Mouse (Mus musculus): ENCODE data around the gene Nat8f6. TPM values are rescaled to one million over a fixed set of nuclear protein-coding genes. Genes with fewer than 3 reads are reported as not detected.
"Not testable (repeated sequence)": the region's sequence is repeated elsewhere in the genome, so short reads cannot be mapped to it uniquely, and the experiment has no call there.

Nat8f6 gene
- polyA plus RNA-seq, 1 experiment from 2014 or later, result not detected

- H3K4me1 ChIP-seq (ENCODE audit: control insufficient read depth, insufficient read depth, low read length), result no peaks in the 10 kb centered on the region
- ATAC-seq (ENCODE audit: low FRiP score) (no peak), DNase-seq (ENCODE audit: low spot score, missing footprints) (no peak)
- no peaks in the 10 kb centered on the region for H3K9me3 ChIP-seq (ENCODE audit: control insufficient read depth, low read length)
- H3K4me3 ChIP-seq (ENCODE audit: low read depth, low read length), result no peak overlapping the region
- no peaks in the 10 kb centered on the region for H3K36me3 ChIP-seq (ENCODE audit: control insufficient read depth, insufficient read depth, low read length)
- H3K4me2 ChIP-seq, result no peak overlapping the region
- no peak overlapping the region for H3K9ac ChIP-seq (ENCODE audit: low read length)
- no peaks in the 10 kb centered on the region for H3K27me3 ChIP-seq (ENCODE audit: control insufficient read depth, insufficient read depth, low read length)
- no peak overlapping the region for H3K27ac ChIP-seq (ENCODE audit: low read depth, low read length)
- 86% methylated on average over 3 of the region's 3 CpGs for WGBS
These were observed 40.5 kb upstream of the Nat8f6 start for GRCm38 (mm10) chr6:85861247-85861646.

GRCm38 (mm10) chr6:85856194-85856678, 35.5 kb upstream of the Nat8f6 start:
- Histone ChIP-seq H3K4me3 (ENCODE audit: low read depth, low read length) (no peak overlapping the region), H3K9me3 (ENCODE audit: control insufficient read depth, low read length) (no peaks in the 10 kb centered on the region), H3K9ac (ENCODE audit: low read length) (no peak overlapping the region), H3K27ac (ENCODE audit: low read depth, low read length) (no peak overlapping the region), H3K4me1 (ENCODE audit: control insufficient read depth, insufficient read depth, low read length) (no peaks in the 10 kb centered on the region), H3K27me3 (ENCODE audit: control insufficient read depth, insufficient read depth, low read length) (no peaks in the 10 kb centered on the region), H3K36me3 (ENCODE audit: control insufficient read depth, insufficient read depth, low read length) (no peaks in the 10 kb centered on the region), H3K4me2 (no peak overlapping the region)
- WGBS, result 89% methylated on average over 1 of the region's 1 CpGs
- ATAC-seq (ENCODE audit: low FRiP score) (no peak), DNase-seq (ENCODE audit: low spot score, missing footprints) (no peak)

DNA sequence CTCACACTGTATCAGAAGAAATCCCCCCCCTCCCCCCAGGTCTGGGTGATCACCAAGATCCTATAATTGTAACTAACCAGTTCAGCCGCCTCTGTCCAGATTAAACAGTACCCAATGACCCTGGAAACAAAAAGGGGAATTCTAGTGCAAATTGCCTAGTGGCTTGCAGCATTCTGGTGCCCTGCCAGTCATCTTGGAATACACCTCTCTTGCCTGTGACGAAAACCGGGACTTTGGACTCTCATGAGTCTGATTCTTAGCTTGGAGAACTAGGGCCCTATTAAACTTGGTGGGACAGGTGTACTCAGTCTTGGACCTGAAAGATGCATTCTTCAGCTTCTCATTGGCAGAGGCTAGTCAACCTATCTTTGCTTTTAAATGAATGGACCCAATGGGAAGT, 32.7 kb upstream of the Nat8f6 start:
- Histone ChIP-seq H3K9ac (ENCODE audit: low read length) (no peak overlapping the region), H3K4me3 (ENCODE audit: low read depth, low read length) (no peak overlapping the region), H3K27me3 (ENCODE audit: control insufficient read depth, insufficient read depth, low read length) (no peaks in the 10 kb centered on the region), H3K27ac (ENCODE audit: low read depth, low read length) (no peak overlapping the region), H3K4me1 (ENCODE audit: control insufficient read depth, insufficient read depth, low read length) (no peaks in the 10 kb centered on the region), H3K4me2 (no peak overlapping the region), H3K36me3 (ENCODE audit: control insufficient read depth, insufficient read depth, low read length) (no peaks in the 10 kb centered on the region), H3K9me3 (ENCODE audit: control insufficient read depth, low read length) (no peaks in the 10 kb centered on the region)
- ATAC-seq (ENCODE audit: low FRiP score) (no peak), DNase-seq (ENCODE audit: low spot score, missing footprints) (no peak)
- 80% methylated on average over 3 of the region's 3 CpGs for WGBS

DNA sequence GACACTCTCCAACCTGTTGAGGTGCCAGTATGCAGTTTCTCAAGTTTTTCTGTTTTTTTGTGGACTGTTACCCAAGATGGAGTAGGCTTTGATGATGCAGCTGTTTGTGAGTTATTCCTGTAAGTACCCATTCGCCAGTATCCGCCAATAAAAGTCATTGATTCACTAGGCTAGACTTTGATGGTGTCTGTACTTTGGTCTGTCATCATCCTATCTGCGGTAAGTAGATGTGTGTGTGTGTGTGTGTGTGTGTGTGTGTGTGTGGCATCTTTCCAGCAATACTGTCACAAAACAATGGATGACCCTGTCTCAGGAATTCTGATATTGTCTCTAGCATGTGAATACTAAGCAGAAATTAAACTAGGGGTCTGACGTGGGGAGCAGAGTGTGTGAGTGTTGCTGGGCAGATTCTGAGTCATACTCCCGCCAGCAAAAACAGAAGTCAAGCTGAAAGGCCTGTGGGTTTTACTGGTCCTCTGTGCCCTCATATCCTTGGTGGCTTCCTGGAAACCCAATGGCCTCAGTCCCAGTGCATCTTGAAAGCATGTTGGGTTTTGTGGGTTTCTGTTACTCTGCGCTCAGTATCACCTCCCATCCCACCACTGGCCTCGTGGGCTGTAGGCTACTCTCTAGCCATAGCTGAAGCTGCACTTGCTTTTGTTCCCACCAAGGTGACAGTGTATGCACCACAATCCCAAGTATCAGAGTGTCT, 30.5 kb upstream of the Nat8f6 start:
- Histone ChIP-seq H3K4me1 (ENCODE audit: control insufficient read depth, insufficient read depth, low read length) (no peaks in the 10 kb centered on the region), H3K27ac (ENCODE audit: low read depth, low read length) (no peak overlapping the region), H3K36me3 (ENCODE audit: control insufficient read depth, insufficient read depth, low read length) (no peaks in the 10 kb centered on the region), H3K4me3 (ENCODE audit: low read depth, low read length) (no peak overlapping the region), H3K9me3 (ENCODE audit: control insufficient read depth, low read length) (no peaks in the 10 kb centered on the region), H3K9ac (ENCODE audit: low read length) (no peak overlapping the region), H3K27me3 (ENCODE audit: control insufficient read depth, insufficient read depth, low read length) (no peaks in the 10 kb centered on the region), H3K4me2 (no peak overlapping the region)
- ATAC-seq (ENCODE audit: low FRiP score) (no peak), DNase-seq (ENCODE audit: low spot score, missing footprints) (no peak)
- 93% methylated on average over 7 of the region's 7 CpGs for whole genome bisulfite sequencing

- H3K9ac ChIP-seq (ENCODE audit: low read length), result no peak overlapping the region
- H3K4me3 ChIP-seq (ENCODE audit: low read depth, low read length), result no peak overlapping the region
- WGBS, result 33% methylated on average over 2 of the region's 2 CpGs
- no peak overlapping the region for H3K27ac ChIP-seq (ENCODE audit: low read depth, low read length)
- H3K36me3 ChIP-seq (ENCODE audit: control insufficient read depth, insufficient read depth, low read length), result no peaks in the 10 kb centered on the region
- DNase-seq (ENCODE audit: low spot score, missing footprints) (no peak), ATAC-seq (ENCODE audit: low FRiP score) (no peak)
- no peaks in the 10 kb centered on the region for H3K27me3 ChIP-seq (ENCODE audit: control insufficient read depth, insufficient read depth, low read length)
- no peak overlapping the region for H3K4me2 ChIP-seq
- H3K4me1 ChIP-seq (ENCODE audit: control insufficient read depth, insufficient read depth, low read length), result no peaks in the 10 kb centered on the region
- no peaks in the 10 kb centered on the region for H3K9me3 ChIP-seq (ENCODE audit: control insufficient read depth, low read length)
These were observed 28.5 kb upstream of the Nat8f6 start for GRCm38 (mm10) chr6:85849240-85849639.

DNA sequence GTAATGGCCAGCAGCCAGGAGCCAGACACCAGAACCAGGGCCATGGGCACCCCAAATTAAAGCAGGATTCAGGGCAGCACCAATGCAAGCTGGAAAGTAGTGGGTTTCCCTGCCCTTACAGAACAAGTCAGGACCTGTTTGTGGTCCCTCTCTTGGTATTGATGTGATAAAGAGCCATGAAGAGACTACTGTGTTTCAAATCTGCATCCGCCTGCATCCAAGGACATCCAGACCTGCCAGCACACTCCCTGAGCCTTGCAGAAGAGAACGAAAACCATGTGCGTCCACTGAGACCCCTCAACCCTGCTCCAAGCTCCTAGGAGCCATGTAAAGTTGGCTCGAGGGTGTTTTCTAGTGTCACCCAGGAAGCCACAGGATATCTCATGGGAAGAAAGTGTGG, 27.4 kb upstream of the Nat8f6 start:
- Histone ChIP-seq H3K4me3 (ENCODE audit: low read depth, low read length) (no peak overlapping the region), H3K36me3 (ENCODE audit: control insufficient read depth, insufficient read depth, low read length) (no peaks in the 10 kb centered on the region), H3K4me2 (no peak overlapping the region), H3K9ac (ENCODE audit: low read length) (no peak overlapping the region), H3K4me1 (ENCODE audit: control insufficient read depth, insufficient read depth, low read length) (no peaks in the 10 kb centered on the region), H3K9me3 (ENCODE audit: control insufficient read depth, low read length) (no peaks in the 10 kb centered on the region), H3K27me3 (ENCODE audit: control insufficient read depth, insufficient read depth, low read length) (no peaks in the 10 kb centered on the region), H3K27ac (ENCODE audit: low read depth, low read length) (no peak overlapping the region)
- no peak for ATAC-seq (ENCODE audit: low FRiP score)
- WGBS, result 84% methylated on average over 4 of the region's 4 CpGs
- no peak for DNase-seq (ENCODE audit: low spot score, missing footprints)

GRCm38 (mm10) chr6:85846921-85847320, 26.2 kb upstream of the Nat8f6 start:
- Histone ChIP-seq H3K9ac (ENCODE audit: low read length) (no peak overlapping the region), H3K4me1 (ENCODE audit: control insufficient read depth, insufficient read depth, low read length) (no peaks in the 10 kb centered on the region), H3K4me3 (ENCODE audit: low read depth, low read length) (no peak overlapping the region), H3K27ac (ENCODE audit: low read depth, low read length) (no peak overlapping the region), H3K4me2 (no peak overlapping the region), H3K36me3 (ENCODE audit: control insufficient read depth, insufficient read depth, low read length) (no peaks in the 10 kb centered on the region), H3K9me3 (ENCODE audit: control insufficient read depth, low read length) (no peaks in the 10 kb centered on the region), H3K27me3 (ENCODE audit: control insufficient read depth, insufficient read depth, low read length) (no peaks in the 10 kb centered on the region)
- no peak for DNase-seq (ENCODE audit: low spot score, missing footprints)
- 65% methylated on average over 1 of the region's 1 CpGs for WGBS
- ATAC-seq (ENCODE audit: low FRiP score), result no peak

- not testable (repeated sequence) for H3K27ac ChIP-seq (ENCODE audit: low read depth, low read length); H3K36me3 ChIP-seq (ENCODE audit: control insufficient read depth, insufficient read depth, low read length); H3K4me2 ChIP-seq; H3K9me3 ChIP-seq (ENCODE audit: control insufficient read depth, low read length); ATAC-seq (ENCODE audit: low FRiP score); H3K9ac ChIP-seq (ENCODE audit: low read length); H3K4me1 ChIP-seq (ENCODE audit: control insufficient read depth, insufficient read depth, low read length); H3K27me3 ChIP-seq (ENCODE audit: control insufficient read depth, insufficient read depth, low read length); DNase-seq (ENCODE audit: low spot score, missing footprints); H3K4me3 ChIP-seq (ENCODE audit: low read depth, low read length)
- 62% methylated on average over 25 of the region's 25 CpGs for WGBS
These were observed 23.1 kb upstream of the Nat8f6 start for GRCm38 (mm10) chr6:85843677-85844458.

DNA sequence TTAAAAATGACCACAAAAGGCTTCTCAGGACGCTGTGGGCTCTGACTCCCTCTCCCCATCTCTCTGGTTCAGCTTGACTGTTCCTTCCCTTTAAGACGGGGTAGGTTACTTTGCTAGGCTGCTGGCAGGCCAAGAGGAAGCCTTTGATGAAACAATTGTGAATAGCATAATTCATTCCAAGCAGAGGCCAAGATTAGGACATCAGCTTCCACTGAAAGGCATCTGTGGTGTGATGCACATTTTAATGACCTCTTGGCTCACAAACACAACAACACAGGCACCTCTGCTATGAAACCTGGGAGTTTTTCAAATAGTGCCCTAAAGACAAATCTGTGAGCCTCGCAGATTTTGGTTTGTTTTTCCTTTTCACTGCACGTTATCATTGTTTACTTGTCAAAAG, 19.2 kb upstream of the Nat8f6 start:
- DNase-seq (ENCODE audit: low spot score, missing footprints) (no peak), ATAC-seq (ENCODE audit: low FRiP score) (no peak)
- Histone ChIP-seq H3K27me3 (ENCODE audit: control insufficient read depth, insufficient read depth, low read length) (no peaks in the 10 kb centered on the region), H3K4me1 (ENCODE audit: control insufficient read depth, insufficient read depth, low read length) (no peaks in the 10 kb centered on the region), H3K9me3 (ENCODE audit: control insufficient read depth, low read length) (no peaks in the 10 kb centered on the region), H3K36me3 (ENCODE audit: control insufficient read depth, insufficient read depth, low read length) (no peaks in the 10 kb centered on the region), H3K4me3 (ENCODE audit: low read depth, low read length) (no peak overlapping the region), H3K9ac (ENCODE audit: low read length) (no peak overlapping the region), H3K4me2 (no peak overlapping the region), H3K27ac (ENCODE audit: low read depth, low read length) (no peak overlapping the region)
- WGBS, result 59% methylated on average over 4 of the region's 4 CpGs

Data from midbrain, embryonic 11.5 days (tissue).